Mouse (Mus musculus): Measurements from ENCODE around the gene Unc93a. TPM values are rescaled to one million over a fixed set of nuclear protein-coding genes. Genes with fewer than 3 reads are reported as not detected.
"Not testable (repeated sequence)": the region's sequence is repeated elsewhere in the genome, so short reads cannot be mapped to it uniquely, and the experiment has no call there.

Gene Unc93a
- polyA plus RNA-seq, 1 experiment from 2014 or later: not detected

DNA sequence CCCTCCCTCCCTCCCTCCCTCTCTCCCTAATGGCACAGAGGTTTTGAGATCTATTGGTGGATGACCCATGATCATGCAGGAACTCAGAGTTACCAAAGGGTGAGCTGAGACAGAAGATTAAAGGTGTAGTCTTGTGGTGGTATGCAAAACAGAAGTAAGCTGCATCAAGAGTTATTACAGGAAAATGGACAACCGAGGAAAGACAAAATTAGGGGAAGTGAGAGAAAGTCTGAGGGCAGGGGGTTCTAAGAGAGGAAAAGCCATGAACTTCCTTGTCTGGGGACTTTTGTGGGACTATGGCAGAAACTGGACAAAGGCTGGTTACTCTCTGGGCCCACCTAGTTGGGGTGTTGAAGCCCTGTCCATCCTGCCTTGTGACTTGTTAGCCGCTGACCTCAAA is 11.1 kb upstream of the Unc93a start:
- not testable (repeated sequence) for ATAC-seq (replicated peaks; ENCODE audit: low FRiP score); H3K9ac ChIP-seq (ENCODE audit: low read length); H3K27me3 ChIP-seq (ENCODE audit: control insufficient read depth, insufficient read depth, low read length); H3K4me1 ChIP-seq (replicated peaks; ENCODE audit: control insufficient read depth, insufficient read depth, low read length); DNase-seq (ENCODE audit: low spot score); H3K4me2 ChIP-seq (ENCODE audit: low read depth, low read length, severe bottlenecking); H3K36me3 ChIP-seq (ENCODE audit: control insufficient read depth, insufficient read depth, low read length); H3K27ac ChIP-seq (ENCODE audit: low read depth, low read length); H3K4me3 ChIP-seq (ENCODE audit: low read depth, low read length); H3K9me3 ChIP-seq (ENCODE audit: control insufficient read depth, low read length)
- WGBS: no CpG with 5 or more reads among the region's 2 CpGs

DNA sequence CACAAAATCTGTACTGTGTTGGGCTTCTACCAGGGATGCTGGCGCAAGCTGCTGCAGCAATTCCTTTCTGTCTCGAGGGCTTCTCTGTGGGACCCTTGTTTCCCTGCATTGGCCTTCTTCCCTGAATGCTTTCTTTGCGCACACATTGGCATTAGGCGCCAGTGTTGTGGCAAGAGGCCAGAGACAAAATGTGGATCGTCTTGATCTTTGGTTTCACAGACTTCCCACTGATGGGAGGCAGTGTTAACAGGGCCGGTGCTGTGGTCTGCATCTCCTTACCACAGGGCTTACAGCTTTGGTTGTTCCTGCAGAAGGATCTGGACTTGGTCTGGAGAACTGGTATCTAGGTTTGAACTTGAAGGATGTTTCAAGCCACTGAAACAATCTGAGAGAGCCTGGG is 3.7 kb upstream of the Unc93a start:
- DNase-seq (ENCODE audit: low spot score); H3K36me3 ChIP-seq (ENCODE audit: control insufficient read depth, insufficient read depth, low read length); H3K4me3 ChIP-seq (ENCODE audit: low read depth, low read length); H3K9me3 ChIP-seq (ENCODE audit: control insufficient read depth, low read length); H3K27me3 ChIP-seq (ENCODE audit: control insufficient read depth, insufficient read depth, low read length); H3K27ac ChIP-seq (ENCODE audit: low read depth, low read length); H3K9ac ChIP-seq (ENCODE audit: low read length); H3K4me1 ChIP-seq (replicated peaks; ENCODE audit: control insufficient read depth, insufficient read depth, low read length); ATAC-seq (replicated peaks; ENCODE audit: low FRiP score); H3K4me2 ChIP-seq (ENCODE audit: low read depth, low read length, severe bottlenecking): not testable (repeated sequence)
- WGBS: 100% methylated on average over 1 of the region's 6 CpGs

DNA sequence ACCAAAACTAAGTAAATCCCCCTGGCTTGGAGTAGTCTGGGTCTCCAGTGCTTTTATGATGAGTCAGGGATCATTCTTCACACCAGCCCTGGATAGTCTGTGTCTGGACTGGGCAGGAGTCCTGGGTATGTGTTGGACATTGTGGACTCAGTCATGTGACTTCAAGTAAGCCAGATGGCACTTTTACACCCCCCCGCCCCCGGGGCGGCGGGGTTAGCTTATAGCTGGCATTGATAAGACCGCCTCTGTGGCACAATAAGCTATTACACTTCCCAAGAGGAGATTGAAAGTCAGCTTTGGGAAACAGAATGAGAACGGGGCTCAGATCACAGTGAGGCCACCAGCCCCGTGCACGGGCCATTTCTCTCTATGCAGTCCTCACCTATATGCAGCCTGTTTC is 742 bp upstream of the Unc93a start:
- ATAC-seq (replicated peaks; ENCODE audit: low FRiP score); H3K27ac ChIP-seq (ENCODE audit: low read depth, low read length); H3K4me3 ChIP-seq (ENCODE audit: low read depth, low read length); H3K4me1 ChIP-seq (replicated peaks; ENCODE audit: control insufficient read depth, insufficient read depth, low read length); H3K9me3 ChIP-seq (ENCODE audit: control insufficient read depth, low read length); H3K27me3 ChIP-seq (ENCODE audit: control insufficient read depth, insufficient read depth, low read length); H3K36me3 ChIP-seq (ENCODE audit: control insufficient read depth, insufficient read depth, low read length); H3K4me2 ChIP-seq (ENCODE audit: low read depth, low read length, severe bottlenecking); H3K9ac ChIP-seq (ENCODE audit: low read length): not testable (repeated sequence)
- WGBS: 85% methylated on average over 8 of the region's 8 CpGs
- peak; percentile 36 for DNase-seq (ENCODE audit: low spot score)

DNA sequence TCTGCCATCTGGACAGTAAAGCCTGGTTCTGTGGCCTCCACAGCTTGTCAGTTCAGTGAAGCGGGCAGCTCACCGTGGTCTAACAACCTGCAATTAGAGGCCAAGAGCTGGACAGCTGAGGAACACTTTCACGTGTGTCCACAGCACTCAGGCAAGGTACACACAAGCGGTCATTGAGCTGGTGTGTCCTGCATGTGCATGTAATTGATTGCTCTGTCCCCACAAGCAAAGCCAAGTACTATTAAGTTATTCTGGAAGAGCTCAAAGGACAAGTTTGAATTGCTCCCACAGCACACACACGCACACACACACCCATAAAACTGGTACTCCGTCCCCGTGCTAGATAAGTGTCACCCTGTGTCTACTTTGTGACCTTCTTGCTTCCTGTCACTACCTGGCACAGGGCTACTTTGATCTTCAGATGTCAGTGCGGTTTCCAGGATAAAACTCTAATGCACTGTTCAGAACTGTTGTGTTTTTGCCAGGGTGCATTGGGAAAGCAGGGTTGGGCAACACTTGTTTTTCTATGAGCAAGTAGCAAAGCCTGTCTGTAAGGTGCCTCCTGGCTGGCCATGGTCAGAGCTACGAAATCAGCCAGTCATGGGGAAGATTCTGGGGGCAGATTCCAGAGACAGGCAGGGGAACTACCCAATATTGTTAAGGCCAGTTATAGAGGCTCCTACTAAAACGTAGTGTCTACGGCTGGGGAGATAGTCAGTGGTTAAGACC is 1.7 kb downstream of the Unc93a start:
- 86% methylated on average over 7 of the region's 11 CpGs for WGBS
- not testable (repeated sequence) for H3K4me1 ChIP-seq (replicated peaks; ENCODE audit: control insufficient read depth, insufficient read depth, low read length); H3K36me3 ChIP-seq (ENCODE audit: control insufficient read depth, insufficient read depth, low read length); H3K4me3 ChIP-seq (ENCODE audit: low read depth, low read length); H3K4me2 ChIP-seq (ENCODE audit: low read depth, low read length, severe bottlenecking); H3K27ac ChIP-seq (ENCODE audit: low read depth, low read length); ATAC-seq (replicated peaks; ENCODE audit: low FRiP score); DNase-seq (ENCODE audit: low spot score); H3K27me3 ChIP-seq (ENCODE audit: control insufficient read depth, insufficient read depth, low read length); H3K9ac ChIP-seq (ENCODE audit: low read length); H3K9me3 ChIP-seq (ENCODE audit: control insufficient read depth, low read length)

DNA sequence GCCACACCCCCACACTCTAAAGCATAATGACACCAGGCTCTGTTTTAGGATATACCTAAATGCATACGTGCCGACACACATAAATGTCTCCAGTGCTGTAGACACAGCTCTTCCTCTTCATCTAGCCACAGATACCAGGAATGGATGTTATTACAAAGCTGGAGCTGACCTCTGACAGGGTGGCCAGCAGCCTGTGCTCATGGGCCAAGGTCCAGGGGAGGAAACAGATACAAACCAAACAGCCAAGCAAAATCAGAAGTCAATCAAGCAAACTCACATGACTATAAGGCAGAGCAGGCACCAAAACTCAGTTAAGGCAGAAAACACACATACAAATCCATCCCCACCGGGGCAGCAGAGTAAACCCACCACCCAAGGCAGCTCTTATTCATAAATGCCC is 2.3 kb downstream of the Unc93a start:
- H3K9me3 ChIP-seq (ENCODE audit: control insufficient read depth, low read length); H3K9ac ChIP-seq (ENCODE audit: low read length); DNase-seq (ENCODE audit: low spot score); H3K4me2 ChIP-seq (ENCODE audit: low read depth, low read length, severe bottlenecking); H3K36me3 ChIP-seq (ENCODE audit: control insufficient read depth, insufficient read depth, low read length); H3K27ac ChIP-seq (ENCODE audit: low read depth, low read length); H3K4me1 ChIP-seq (replicated peaks; ENCODE audit: control insufficient read depth, insufficient read depth, low read length); H3K27me3 ChIP-seq (ENCODE audit: control insufficient read depth, insufficient read depth, low read length); ATAC-seq (replicated peaks; ENCODE audit: low FRiP score); H3K4me3 ChIP-seq (ENCODE audit: low read depth, low read length): not testable (repeated sequence)
- no CpG with 5 or more reads among the region's 3 CpGs for WGBS

DNA sequence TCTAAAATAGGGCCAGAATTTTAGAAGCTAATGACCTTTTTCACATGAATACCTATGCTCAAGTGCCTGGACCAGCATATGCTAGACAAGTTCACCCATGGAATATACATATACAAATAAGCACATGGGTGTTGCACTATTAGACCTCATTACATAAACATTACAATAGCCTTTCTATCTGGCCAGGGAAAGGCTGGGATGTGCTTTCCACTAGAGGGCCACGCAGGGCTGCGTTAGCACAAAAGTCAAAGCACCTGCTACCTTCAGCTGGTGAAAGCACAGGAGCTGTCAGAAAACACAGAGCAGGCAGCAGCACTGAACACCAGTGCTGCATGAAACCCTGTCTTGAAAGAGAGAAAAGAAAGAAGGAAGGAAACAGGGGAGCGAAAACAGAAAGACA is 7.4 kb downstream of the Unc93a start:
- not testable (repeated sequence) for H3K4me2 ChIP-seq (ENCODE audit: low read depth, low read length, severe bottlenecking); H3K9me3 ChIP-seq (ENCODE audit: control insufficient read depth, low read length); H3K9ac ChIP-seq (ENCODE audit: low read length); DNase-seq (ENCODE audit: low spot score); ATAC-seq (replicated peaks; ENCODE audit: low FRiP score); H3K27ac ChIP-seq (ENCODE audit: low read depth, low read length); H3K4me3 ChIP-seq (ENCODE audit: low read depth, low read length); H3K4me1 ChIP-seq (replicated peaks; ENCODE audit: control insufficient read depth, insufficient read depth, low read length); H3K36me3 ChIP-seq (ENCODE audit: control insufficient read depth, insufficient read depth, low read length); H3K27me3 ChIP-seq (ENCODE audit: control insufficient read depth, insufficient read depth, low read length)
- 38% methylated on average over 2 of the region's 3 CpGs for whole genome bisulfite sequencing

DNA sequence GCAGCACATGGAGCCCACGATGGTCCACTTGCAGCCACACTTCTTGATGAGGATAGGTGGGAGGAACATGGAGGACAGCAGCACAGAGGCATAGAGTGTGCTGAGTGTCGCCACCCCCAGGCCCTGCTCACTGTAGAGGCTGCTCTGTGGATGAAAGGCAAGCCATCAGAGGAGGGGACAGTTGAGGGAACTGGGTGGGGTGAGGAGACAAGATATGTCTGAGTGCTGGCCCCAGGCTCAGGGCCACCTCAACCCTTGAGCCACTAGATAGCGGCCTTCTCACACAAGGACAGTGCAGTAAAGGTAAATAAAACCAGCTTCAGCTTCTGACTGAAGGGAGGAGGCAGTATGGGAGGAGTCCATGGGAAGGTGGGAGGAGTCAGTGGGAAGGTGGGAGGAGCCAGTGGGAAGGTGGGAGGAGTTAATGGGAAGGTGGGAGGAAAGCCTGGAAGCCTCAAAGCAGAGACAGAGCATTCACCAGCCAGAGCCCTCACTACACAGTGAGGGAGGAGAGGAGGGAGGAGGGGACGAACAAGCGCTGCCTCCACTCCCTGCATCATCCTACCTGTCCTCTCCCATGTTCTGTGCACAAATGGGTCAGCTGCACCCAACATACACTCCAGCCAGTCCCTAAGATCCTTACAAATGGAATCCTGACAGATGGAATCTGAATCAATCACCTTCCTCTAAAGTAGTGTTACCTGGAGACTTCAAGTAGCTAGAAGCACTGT is 8.1 kb downstream of the Unc93a start:
- not testable (repeated sequence) for DNase-seq (ENCODE audit: low spot score); H3K4me1 ChIP-seq (replicated peaks; ENCODE audit: control insufficient read depth, insufficient read depth, low read length); H3K4me2 ChIP-seq (ENCODE audit: low read depth, low read length, severe bottlenecking); H3K9ac ChIP-seq (ENCODE audit: low read length); H3K4me3 ChIP-seq (ENCODE audit: low read depth, low read length); H3K27ac ChIP-seq (ENCODE audit: low read depth, low read length); H3K9me3 ChIP-seq (ENCODE audit: control insufficient read depth, low read length); H3K36me3 ChIP-seq (ENCODE audit: control insufficient read depth, insufficient read depth, low read length); H3K27me3 ChIP-seq (ENCODE audit: control insufficient read depth, insufficient read depth, low read length)
- ATAC-seq (replicated peaks; ENCODE audit: low FRiP score): peak; percentile 31; the same call in 1 of the 2 replicates
- 100% methylated on average over 2 of the region's 5 CpGs for WGBS

DNA sequence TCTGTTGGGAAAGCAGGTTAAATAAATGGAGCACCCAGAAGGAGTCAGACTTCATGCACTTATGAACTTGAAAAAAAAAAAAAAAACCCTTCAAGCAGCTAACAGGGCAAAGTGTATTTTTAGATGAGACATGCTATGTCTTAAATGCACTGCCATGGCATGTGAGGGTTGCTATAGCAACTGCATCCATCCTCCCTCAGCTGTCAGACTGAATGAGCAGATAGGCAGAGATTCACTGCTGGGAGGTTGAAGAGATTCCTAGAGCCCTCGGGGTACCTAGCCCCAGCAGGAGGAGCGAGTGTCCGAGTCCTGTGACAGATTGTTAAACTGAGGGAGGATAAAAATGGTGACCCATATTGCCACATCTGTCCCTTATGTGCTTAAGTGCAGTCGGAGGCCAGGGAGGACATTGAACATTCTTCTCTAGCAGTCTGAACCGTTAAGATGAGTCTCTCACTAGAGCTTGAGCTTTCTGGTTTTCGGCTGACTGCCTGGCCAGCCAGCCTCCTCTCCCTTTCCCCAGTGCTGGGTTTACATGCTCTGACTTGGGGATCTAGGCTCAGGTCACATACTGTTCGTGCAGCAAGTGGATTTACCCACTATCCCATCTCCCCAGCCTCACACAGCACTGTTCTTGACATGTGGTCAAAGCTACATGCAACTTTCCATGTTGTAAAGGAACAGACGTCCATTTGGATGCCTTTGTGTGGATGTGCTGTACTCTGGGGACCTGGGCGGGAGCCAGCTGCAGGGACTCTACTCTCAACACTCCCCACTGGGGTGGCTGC is 18.9 kb downstream of the Unc93a start:
- DNase-seq (ENCODE audit: low spot score); H3K4me2 ChIP-seq (ENCODE audit: low read depth, low read length, severe bottlenecking); H3K27me3 ChIP-seq (ENCODE audit: control insufficient read depth, insufficient read depth, low read length); H3K9ac ChIP-seq (ENCODE audit: low read length); H3K9me3 ChIP-seq (ENCODE audit: control insufficient read depth, low read length); H3K4me1 ChIP-seq (replicated peaks; ENCODE audit: control insufficient read depth, insufficient read depth, low read length); ATAC-seq (replicated peaks; ENCODE audit: low FRiP score); H3K4me3 ChIP-seq (ENCODE audit: low read depth, low read length); H3K36me3 ChIP-seq (ENCODE audit: control insufficient read depth, insufficient read depth, low read length); H3K27ac ChIP-seq (ENCODE audit: low read depth, low read length): not testable (repeated sequence)
- WGBS: 70% methylated on average over 3 of the region's 9 CpGs
